Mouse (Mus musculus) embryo, embryonic 9.5 days (tissue): ENCODE measurements at regions not wholly inside any gene's neighbourhood (a gene's known extent, or its start where the extent isn't known, plus 50 kb on each side); places are given as distances from the start of the nearest gene placed in this dataset.
A peak's percentile ranks its signal among the peaks of the same experiment; 100 is the strongest.

ENCODE experiments used
- DNase-seq: peaks from one replicate; pipeline ENCODE4 v3.0.0-alpha.2; 2017; ENCODE audit errors: extremely low spot score

GRCm38 (mm10) chrX:105346420-105346819 is 153.2 kb upstream of the Cypt2 start:
- no peak for DNase-seq

GRCm38 (mm10) chrX:105366284-105366683 is 133.3 kb upstream of the Cypt2 start:
- no peak for DNase-seq

- no peak for DNase-seq
Observed at GRCm38 (mm10) chrX:105367979-105368378, 131.6 kb upstream of the Cypt2 start.

- no peak for DNase-seq
Observed at GRCm38 (mm10) chrX:105390506-105390905, 109.1 kb upstream of the Cypt2 start.

- no peak for DNase-seq
Observed at GRCm38 (mm10) chrX:105391029-105391428, 108.5 kb upstream of the Cypt2 start.

GRCm38 (mm10) chrX:105391680-105392462 is 107.7 kb upstream of the Cypt2 start:
- peak; percentile 71 for DNase-seq

- DNase-seq = peak; percentile 9
Observed at GRCm38 (mm10) chrX:105393259-105393658, 106.3 kb upstream of the Cypt2 start.

GRCm38 (mm10) chrX:105413351-105413750 is 86.2 kb upstream of the Cypt2 start:
- DNase-seq = no peak

GRCm38 (mm10) chrX:105420976-105421375 is 78.6 kb upstream of the Cypt2 start:
- DNase-seq = no peak
